Mouse (Mus musculus) spleen, postnatal 36 days (tissue): ENCODE data around the gene Hjurp.

ENCODE experiments used
- DNase-seq, 2 experiments: peaks; one replicate each; pipeline ENCODE4 v3.0.0; 2022; ENCODE audit warnings: low spot score in 2 of 2, mixed read lengths in 1 of 2

The Hjurp gene

GRCm38 (mm10) chr1:88277098-88277817 is at the start of gene Hjurp, which contains the start of gene Trpm8:
TSS of gene Hjurp (minus strand) at chr1:88277633.
TSS of gene Trpm8 (plus strand) at chr1:88277661.
- peak; percentile 100 for DNase-seq

- DNase-seq, result no peak
Measured at GRCm38 (mm10) chr1:88323101-88323500, 45.7 kb upstream of the Hjurp start.

GRCm38 (mm10) chr1:88322146-88322545 is 44.7 kb upstream of the Hjurp start:
- DNase-seq, result no peak

- no peak for DNase-seq
Measured at GRCm38 (mm10) chr1:88320821-88321395, 43.5 kb upstream of the Hjurp start.

- peak in 1 of 2 experiments; percentile 28 for DNase-seq
Measured at GRCm38 (mm10) chr1:88318531-88319060, 41.2 kb upstream of the Hjurp start.

- DNase-seq, result no peak
Measured at GRCm38 (mm10) chr1:88317279-88317678, 39.8 kb upstream of the Hjurp start.

GRCm38 (mm10) chr1:88310349-88310748 is 32.9 kb upstream of the Hjurp start:
- no peak for DNase-seq

- no peak for DNase-seq
Measured at GRCm38 (mm10) chr1:88309905-88310304, 32.5 kb upstream of the Hjurp start.

GRCm38 (mm10) chr1:88309020-88309419 is 31.6 kb upstream of the Hjurp start:
- DNase-seq, result no peak

GRCm38 (mm10) chr1:88307180-88307579 is 29.7 kb upstream of the Hjurp start:
- no peak for DNase-seq

- DNase-seq, result no peak
Measured at GRCm38 (mm10) chr1:88306543-88306942, 29.1 kb upstream of the Hjurp start.

GRCm38 (mm10) chr1:88305018-88305795 is 27.8 kb upstream of the Hjurp start:
- DNase-seq, result no peak

- no peak for DNase-seq
Measured at GRCm38 (mm10) chr1:88304261-88304985, 27.0 kb upstream of the Hjurp start.

- DNase-seq, result no peak
Measured at GRCm38 (mm10) chr1:88303762-88304161, 26.3 kb upstream of the Hjurp start.

- no peak for DNase-seq
Measured at GRCm38 (mm10) chr1:88302057-88302740, 24.8 kb upstream of the Hjurp start.

- peak in 1 of 2 experiments; percentile 10 for DNase-seq
Measured at GRCm38 (mm10) chr1:88301121-88302014, 23.9 kb upstream of the Hjurp start.

GRCm38 (mm10) chr1:88300301-88301050 is 23.0 kb upstream of the Hjurp start:
- peak in 1 of 2 experiments; percentile 14 for DNase-seq

GRCm38 (mm10) chr1:88299529-88299945 is 22.1 kb upstream of the Hjurp start:
- DNase-seq, result peak in 1 of 2 experiments; percentile 15
